Mouse (Mus musculus) thymus, adult 2 months (tissue): ENCODE results near the gene Rptn.
"Not testable (repeated sequence)": the region's sequence is repeated elsewhere in the genome, so short reads cannot be mapped to it uniquely, and the experiment has no call there.

Source experiments
- CTCF ChIP-seq: fragments of 200-500 bp; IDR thresholded peaks from 2 replicates; pipeline ENCODE4 v1.5.1; 2012; ENCODE audit warnings: mild to moderate bottlenecking, control low read depth, low read length, moderate library complexity, borderline replicate concordance; ENCODE audit not compliant: control insufficient read depth, poor library complexity, insufficient read depth; ENCODE audit errors: extremely low read depth
- POLR2A ChIP-seq: fragments of 200-500 bp; IDR thresholded peaks from 2 replicates; pipeline ENCODE4 v1.6.1; 2012; ENCODE audit warnings: mild to moderate bottlenecking, low read length, control low read depth, moderate library complexity; ENCODE audit not compliant: control insufficient read depth, poor library complexity, insufficient read depth; ENCODE audit errors: extremely low read depth

- TF ChIP-seq POLR2A, CTCF: not testable (repeated sequence)
Observed at GRCm38 (mm10) chr3:93446756-93447137, 53.2 kb downstream of the Rptn start.
